Mouse (Mus musculus) lung, embryonic 14.5 days (tissue): Measurements from ENCODE around the gene Lrrc28. TPM values are rescaled to one million over a fixed set of nuclear protein-coding genes. Genes with fewer than 3 reads are reported as not detected.

Experiments
- ATAC-seq: fragments of 200-750 bp; cut with Nextera tagmentation; 2 replicates; pipeline ENCODE4 v1.8.0; 2017; ENCODE audit warnings: mild to moderate bottlenecking, moderate TSS enrichment, moderate library complexity; ENCODE audit not compliant: insufficient read depth
- DNase-seq: peaks from one replicate; pipeline ENCODE4 v3.0.0-alpha.2; 2015
- H3K27ac ChIP-seq: fragments of 300-500 bp; sonication (generic); 2 replicates; pipeline ENCODE4 v1.5.1; 2014; ENCODE audit warnings: low read depth, mild to moderate bottlenecking, moderate library complexity
- H3K27me3 ChIP-seq: fragments of 300-500 bp; sonication (generic); 2 replicates; pipeline ENCODE4 v1.6.1; 2014; ENCODE audit warnings: low read length, control low read depth; ENCODE audit not compliant: insufficient read depth
- H3K36me3 ChIP-seq: fragments of 300-500 bp; sonication (generic); 2 replicates; pipeline ENCODE4 v1.6.1; 2014; ENCODE audit warnings: control low read depth; ENCODE audit not compliant: insufficient read depth
- H3K4me1 ChIP-seq: fragments of 300-500 bp; sonication (generic); 2 replicates; pipeline ENCODE4 v1.6.1; 2014; ENCODE audit warnings: antibody characterized with exemption, control low read depth; ENCODE audit not compliant: insufficient read depth
- H3K4me2 ChIP-seq: fragments of 300-500 bp; sonication (generic); 2 replicates; pipeline ENCODE4 v1.6.1; 2014; ENCODE audit warnings: mild to moderate bottlenecking
- H3K4me3 ChIP-seq: fragments of 300-500 bp; sonication (generic); 2 replicates; pipeline ENCODE4 v1.5.1; 2014; ENCODE audit warnings: low read depth, low read length
- H3K9ac ChIP-seq: fragments of 300-500 bp; sonication (generic); 2 replicates; pipeline ENCODE4 v1.6.1; 2014
- H3K9me3 ChIP-seq: fragments of 300-500 bp; sonication (generic); 2 replicates; pipeline ENCODE4 v1.6.1; 2016; ENCODE audit warnings: low read depth, low read length, control low read depth
- CTCF ChIP-seq: IDR thresholded peaks from 2 replicates; pipeline ENCODE4 v1.5.1; 2016; ENCODE audit warnings: antibody characterized with exemption, low read depth
- WGBS: fragments of 180-500 bp; shearing (Covaris S2); extraction: QIAGEN DNeasy Blood & Tissue Kit; methylation state at CpG from one replicate; pipeline ENCODE4 v1.1.7; 2014; 5-methylcytosine and 5-hydroxymethylcytosine counted together
- polyA plus RNA-seq: library from polyadenylated mRNA; unstranded; fragments of >200 nt; fragmentation: Nextera tagmentation; extraction: Ambion mirVana; gene quantifications from 2 replicates; pipeline ENCODE4 v1.2.1, GENCODE M21; 2014

Gene Lrrc28
- polyA plus RNA-seq, 1 experiment from 2014 or later, result 16.6 TPM

GRCm38 (mm10) chr7:67499516-67499915, 145.6 kb downstream of the Lrrc28 start:
- H3K4me2 ChIP-seq, result no peak overlapping the region
- DNase-seq, result peak; percentile 39
- no peak overlapping the region for H3K9ac ChIP-seq
- no peak for ATAC-seq
- H3K27ac ChIP-seq, result no peak overlapping the region
- no peaks in the 10 kb centered on the region for H3K4me1 ChIP-seq
- no peaks in the 10 kb centered on the region for H3K27me3 ChIP-seq
- H3K9me3 ChIP-seq, result no peaks in the 10 kb centered on the region
- no peak overlapping the region for H3K4me3 ChIP-seq
- no peaks in the 10 kb centered on the region for H3K36me3 ChIP-seq
- 84% methylated on average over 7 of the region's 7 CpGs for whole genome bisulfite sequencing
- TF ChIP-seq CTCF, result no peak

- WGBS, result 55% methylated on average over 9 of the region's 9 CpGs
- Histone ChIP-seq H3K36me3 (no peaks in the 10 kb centered on the region), H3K4me1 (no peaks in the 10 kb centered on the region), H3K9me3 (no peaks in the 10 kb centered on the region), H3K4me3 (no peak overlapping the region), H3K9ac (no peak overlapping the region), H3K27me3 (no peaks in the 10 kb centered on the region), H3K4me2 (no peak overlapping the region), H3K27ac (no peak overlapping the region)
- TF ChIP-seq CTCF, result no peak
- DNase-seq, result no peak
- ATAC-seq, result no peak
Measured at GRCm38 (mm10) chr7:67493795-67494687, 151.0 kb downstream of the Lrrc28 start.

- no peak for ATAC-seq
- Histone ChIP-seq H3K9me3 (no peaks in the 10 kb centered on the region), H3K27me3 (no peaks in the 10 kb centered on the region), H3K27ac (no peak overlapping the region), H3K36me3 (no peaks in the 10 kb centered on the region), H3K4me1 (no peaks in the 10 kb centered on the region), H3K9ac (no peak overlapping the region), H3K4me2 (no peak overlapping the region), H3K4me3 (no peak overlapping the region)
- WGBS, result 69% methylated on average over 10 of the region's 10 CpGs
- DNase-seq, result no peak
- no peak for TF ChIP-seq CTCF
Measured at GRCm38 (mm10) chr7:67487889-67488411, 157.1 kb downstream of the Lrrc28 start.

- no peaks in the 10 kb centered on the region for H3K4me1 ChIP-seq
- H3K36me3 ChIP-seq, result no peaks in the 10 kb centered on the region
- H3K9me3 ChIP-seq, result no peaks in the 10 kb centered on the region
- no peak overlapping the region for H3K27ac ChIP-seq
- DNase-seq (no peak), ATAC-seq (no peak)
- H3K9ac ChIP-seq, result no peak overlapping the region
- no peak overlapping the region for H3K4me2 ChIP-seq
- no peak overlapping the region for H3K4me3 ChIP-seq
- no peaks in the 10 kb centered on the region for H3K27me3 ChIP-seq
- TF ChIP-seq CTCF, result no peak
- WGBS, result 73% methylated on average over 15 of the region's 15 CpGs
Measured at GRCm38 (mm10) chr7:67486925-67487760, 157.9 kb downstream of the Lrrc28 start.

GRCm38 (mm10) chr7:67486417-67486816, 158.7 kb downstream of the Lrrc28 start:
- H3K4me1 ChIP-seq, result no peaks in the 10 kb centered on the region
- TF ChIP-seq CTCF, result no peak
- no peaks in the 10 kb centered on the region for H3K36me3 ChIP-seq
- no peak for DNase-seq
- no peak overlapping the region for H3K9ac ChIP-seq
- no peaks in the 10 kb centered on the region for H3K27me3 ChIP-seq
- no peak overlapping the region for H3K27ac ChIP-seq
- no peak overlapping the region for H3K4me3 ChIP-seq
- no peaks in the 10 kb centered on the region for H3K9me3 ChIP-seq
- ATAC-seq, result no peak
- 83% methylated on average over 5 of the region's 5 CpGs for WGBS
- no peak overlapping the region for H3K4me2 ChIP-seq

GRCm38 (mm10) chr7:67483698-67484097, 161.4 kb downstream of the Lrrc28 start:
- no peaks in the 10 kb centered on the region for H3K9me3 ChIP-seq
- H3K9ac ChIP-seq, result no peak overlapping the region
- peaks cover 6% of the 10 kb centered on the region; the same call in 1 of the 2 replicates for H3K4me1 ChIP-seq
- no peaks in the 10 kb centered on the region for H3K36me3 ChIP-seq
- H3K27ac ChIP-seq, result no peak overlapping the region
- TF ChIP-seq CTCF, result no peak
- H3K4me2 ChIP-seq, result no peak overlapping the region
- WGBS, result 91% methylated on average over 4 of the region's 4 CpGs
- DNase-seq (no peak), ATAC-seq (no peak)
- no peaks in the 10 kb centered on the region for H3K27me3 ChIP-seq
- H3K4me3 ChIP-seq, result no peak overlapping the region
